Mouse (Mus musculus) urinary bladder, postnatal 14 days (tissue): ENCODE data around the gene Bcl7a.

ENCODE experiments used
- DNase-seq: peaks from one replicate; pipeline ENCODE4 v3.0.0; 2021; ENCODE audit warnings: low spot score

Bcl7a gene

GRCm38 (mm10) chr5:123333566-123333965 lies 10.1 kb upstream of the Bcl7a start:
- DNase-seq: no peak

DNA sequence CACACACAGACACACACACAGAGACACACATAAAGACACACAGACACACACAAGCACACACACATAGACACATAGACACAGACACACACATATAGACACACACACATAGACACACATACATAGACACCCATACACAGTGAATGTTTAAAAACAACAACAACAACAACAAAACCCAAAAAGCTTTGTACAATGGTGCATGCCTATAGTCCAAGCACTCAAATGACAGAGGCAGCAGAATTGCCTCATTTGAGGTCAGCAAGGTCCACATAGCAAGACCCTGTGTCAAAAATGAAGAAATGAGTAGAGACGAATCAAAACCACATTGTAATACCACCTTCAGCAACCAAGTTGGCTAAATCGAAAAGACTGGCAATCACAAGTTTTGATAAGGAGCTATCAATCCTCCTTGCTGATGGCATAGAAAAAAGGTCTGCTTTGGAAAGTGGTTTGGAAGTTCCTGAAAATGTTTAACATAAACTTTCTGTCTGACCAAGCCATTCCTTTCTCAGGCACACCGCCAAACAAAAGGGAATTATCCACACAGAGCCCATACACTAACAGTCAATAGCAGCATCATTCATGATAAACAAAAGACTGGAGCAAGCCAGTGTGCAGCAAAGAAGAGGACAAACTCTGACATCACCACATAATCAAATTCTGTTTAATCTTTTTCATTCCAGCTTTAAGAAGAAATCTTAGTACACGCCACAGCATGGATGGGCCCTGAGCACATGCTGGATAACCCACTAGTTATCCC lies 7.3 kb upstream of the Bcl7a start:
- DNase-seq: no peak

GRCm38 (mm10) chr5:123338463-123338862 lies 5.2 kb upstream of the Bcl7a start:
- DNase-seq: no peak

DNA sequence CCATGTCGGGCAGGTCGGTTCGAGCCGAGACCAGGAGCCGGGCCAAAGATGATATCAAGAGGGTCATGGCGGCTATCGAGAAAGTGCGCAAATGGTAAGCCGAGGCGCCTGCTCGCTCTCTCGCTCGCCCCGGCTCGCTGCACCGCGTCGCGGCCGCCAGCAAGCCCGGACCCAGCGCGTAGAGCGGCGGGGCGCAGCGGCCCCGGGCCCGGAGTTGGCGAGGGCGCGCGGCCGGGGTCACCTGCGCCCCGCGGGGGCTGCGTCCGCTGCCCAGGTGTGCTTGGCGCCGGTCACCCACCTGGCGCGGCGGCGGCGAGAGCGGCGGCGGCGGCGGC lies 961 bp downstream of the Bcl7a start:
- no peak for DNase-seq

- peak; percentile 68 for DNase-seq
These were observed 1.6 kb downstream of the Bcl7a start for GRCm38 (mm10) chr5:123344963-123345852.

GRCm38 (mm10) chr5:123345853-123346654 lies 2.4 kb downstream of the Bcl7a start:
- peak; percentile 76 for DNase-seq

GRCm38 (mm10) chr5:123346701-123347270 lies 3.2 kb downstream of the Bcl7a start:
- DNase-seq: peak; percentile 34

DNA sequence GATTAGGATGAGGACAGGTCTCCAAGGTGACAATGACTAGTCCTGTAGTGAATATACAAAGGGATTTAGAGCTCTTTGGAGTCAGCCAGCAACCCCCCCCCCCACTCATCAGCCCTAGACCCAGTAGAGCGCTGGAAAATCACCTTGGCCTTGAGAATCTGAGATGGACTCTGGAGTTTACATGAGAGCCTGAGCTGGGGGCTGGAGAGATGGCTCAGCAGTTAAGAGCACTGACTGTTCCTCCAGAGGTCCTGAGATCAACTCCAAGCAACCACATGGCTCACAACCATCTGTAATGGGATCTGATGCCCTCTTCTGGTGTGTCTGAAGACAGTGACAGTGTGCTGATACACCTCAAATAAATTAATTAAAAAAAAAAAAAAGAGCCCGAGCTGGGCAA lies 4.4 kb downstream of the Bcl7a start:
- DNase-seq: no peak

DNA sequence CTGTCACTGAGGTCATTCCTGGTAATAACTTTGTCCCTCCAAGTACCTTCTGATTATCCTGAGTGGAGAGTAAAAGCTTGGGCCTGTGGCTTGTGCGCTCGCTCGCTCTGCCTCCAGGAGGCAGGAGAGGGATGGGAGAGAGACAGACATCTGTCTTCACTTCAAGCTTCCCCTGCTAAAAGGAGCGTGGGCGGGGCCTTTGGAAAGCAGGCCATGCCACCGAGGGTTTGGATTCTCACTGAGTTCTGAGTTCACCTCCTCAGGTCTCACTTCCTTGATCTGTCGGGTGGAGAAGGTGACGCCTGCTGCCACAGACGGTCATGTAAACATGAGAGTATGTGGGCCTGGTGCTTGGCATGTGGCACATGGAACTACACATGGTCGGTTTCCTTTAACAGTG lies 6.8 kb downstream of the Bcl7a start:
- peak; percentile 38 for DNase-seq

DNA sequence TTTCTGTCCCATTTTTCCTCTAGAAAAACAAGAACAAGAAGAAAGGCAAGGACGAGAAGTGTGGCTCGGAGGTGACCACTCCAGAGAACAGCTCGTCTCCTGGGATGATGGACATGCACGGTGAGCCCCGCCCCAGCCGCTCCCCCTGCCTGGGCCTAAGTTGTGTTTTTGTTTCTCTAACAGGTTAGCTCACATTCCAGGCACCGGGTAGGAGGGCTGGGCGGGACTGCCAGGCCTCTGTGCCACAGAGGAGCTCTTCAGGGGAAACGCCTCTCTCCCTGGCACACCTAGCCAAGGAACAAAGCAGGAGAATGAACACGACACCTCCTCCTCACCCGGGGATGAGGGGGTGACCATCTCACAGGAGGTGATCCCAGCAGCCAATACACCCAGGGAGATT lies 12.3 kb downstream of the Bcl7a start:
- peak; percentile 87 for DNase-seq

GRCm38 (mm10) chr5:123357253-123357652 lies 13.6 kb downstream of the Bcl7a start:
- DNase-seq: no peak

GRCm38 (mm10) chr5:123359431-123359830 lies 15.8 kb downstream of the Bcl7a start:
- no peak for DNase-seq

DNA sequence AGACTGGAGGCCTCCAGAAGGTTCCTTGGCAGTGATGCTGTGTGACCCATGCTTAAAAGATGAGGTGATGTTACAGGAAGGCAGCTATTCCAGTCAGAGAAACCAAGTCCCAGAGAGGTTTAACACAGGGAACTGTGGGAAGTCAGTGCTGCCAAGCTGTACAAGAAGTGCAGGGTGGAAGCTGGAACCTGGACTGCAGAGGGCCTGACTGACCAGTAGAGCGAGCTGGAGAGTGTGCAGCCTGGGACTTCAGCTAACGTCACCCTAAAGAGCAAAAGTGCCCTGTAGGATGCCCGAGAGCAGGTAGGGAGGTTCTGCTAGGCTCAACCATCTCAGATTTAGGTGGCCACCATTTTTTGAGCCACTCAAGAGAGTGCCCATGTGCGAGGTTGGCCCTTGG lies 19.3 kb downstream of the Bcl7a start:
- DNase-seq: no peak

DNA sequence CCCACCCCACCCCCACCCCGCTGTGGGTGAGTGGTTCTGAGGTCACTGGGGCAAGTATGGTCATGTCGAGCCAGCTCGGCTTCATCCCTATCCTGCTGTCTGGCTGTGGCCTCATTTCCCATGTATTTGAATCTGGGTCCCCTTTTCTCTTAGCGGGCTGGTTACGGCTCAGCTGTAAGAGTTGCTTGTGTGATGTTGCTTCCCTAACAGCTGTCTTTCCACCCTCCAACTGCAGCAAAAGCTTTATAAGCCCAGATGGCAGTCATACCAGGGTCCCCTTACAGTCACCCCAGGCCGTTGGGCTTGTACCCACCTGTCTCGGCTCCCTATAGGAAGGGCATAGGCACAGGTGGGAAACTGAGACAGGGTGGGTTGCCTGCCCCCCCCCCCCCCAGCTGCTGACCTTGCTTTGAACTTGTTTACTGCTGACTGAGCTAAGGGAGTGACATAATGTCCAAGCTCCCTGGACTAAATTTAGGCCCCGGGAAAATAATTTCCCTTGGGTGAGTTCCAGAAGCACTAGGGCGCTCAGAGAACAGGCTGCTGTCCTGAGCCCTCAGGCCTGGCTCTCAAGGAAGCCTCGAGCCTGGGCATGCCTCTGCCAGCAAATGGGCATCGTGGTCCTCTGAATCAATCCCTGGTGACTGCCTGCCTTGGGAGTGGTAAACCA lies 20.8 kb downstream of the Bcl7a start:
- peak; percentile 68 for DNase-seq

GRCm38 (mm10) chr5:123368869-123369488 lies 25.3 kb downstream of the Bcl7a start:
- no peak for DNase-seq

DNA sequence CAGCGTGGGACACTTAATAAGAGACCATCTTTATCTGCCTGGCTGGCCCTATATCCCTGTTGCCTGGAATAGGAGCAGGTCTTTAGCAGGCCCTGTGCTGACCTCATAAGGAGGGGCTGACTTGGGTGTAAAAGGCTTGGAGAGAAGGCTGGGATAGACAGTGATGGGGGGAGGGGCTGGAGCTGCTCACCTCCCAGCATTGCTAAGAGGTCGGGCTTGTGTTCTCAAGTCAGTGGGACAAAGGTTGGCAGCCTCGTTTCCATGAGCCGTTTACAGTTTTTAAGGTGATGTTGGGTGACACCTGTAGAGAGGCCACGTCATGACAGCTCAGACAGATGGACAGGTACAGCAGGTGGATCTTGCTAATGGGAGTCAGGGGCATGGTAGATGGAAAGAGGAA lies 26.4 kb downstream of the Bcl7a start:
- no peak for DNase-seq

GRCm38 (mm10) chr5:123375262-123375661 lies 31.6 kb downstream of the Bcl7a start:
- no peak for DNase-seq

DNA sequence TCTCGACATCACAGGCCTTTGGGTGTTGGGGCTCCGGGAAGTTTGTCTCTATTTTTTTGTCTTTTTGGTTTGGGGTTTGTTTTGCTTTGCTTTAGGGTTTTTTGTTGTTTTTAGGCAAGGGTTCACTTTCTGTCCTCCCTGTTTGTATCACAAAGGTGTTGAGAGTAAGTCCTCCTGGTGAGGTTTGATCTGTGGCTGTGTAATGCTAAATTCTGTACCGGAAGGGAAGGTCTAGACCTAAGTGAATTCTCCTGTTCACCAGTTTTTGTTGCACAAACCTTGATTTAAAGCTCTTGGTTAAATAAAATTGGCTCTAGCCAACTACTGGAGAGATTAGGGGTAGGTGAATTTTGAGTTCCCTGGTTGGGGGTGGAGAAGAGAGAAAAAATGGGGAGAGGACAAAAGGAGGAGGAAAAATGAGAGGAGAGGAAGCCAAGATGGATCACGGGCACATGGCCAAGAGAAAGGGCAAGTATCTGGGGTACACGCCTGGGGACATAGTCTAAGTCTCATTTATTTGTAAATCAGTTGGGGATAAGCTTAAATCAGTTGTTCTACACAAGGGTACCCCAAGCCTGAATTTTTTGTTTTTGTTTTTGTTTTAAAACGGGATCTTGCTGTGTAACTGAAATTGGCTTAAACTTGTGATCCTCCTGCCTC lies 32.3 kb downstream of the Bcl7a start:
- no peak for DNase-seq

DNA sequence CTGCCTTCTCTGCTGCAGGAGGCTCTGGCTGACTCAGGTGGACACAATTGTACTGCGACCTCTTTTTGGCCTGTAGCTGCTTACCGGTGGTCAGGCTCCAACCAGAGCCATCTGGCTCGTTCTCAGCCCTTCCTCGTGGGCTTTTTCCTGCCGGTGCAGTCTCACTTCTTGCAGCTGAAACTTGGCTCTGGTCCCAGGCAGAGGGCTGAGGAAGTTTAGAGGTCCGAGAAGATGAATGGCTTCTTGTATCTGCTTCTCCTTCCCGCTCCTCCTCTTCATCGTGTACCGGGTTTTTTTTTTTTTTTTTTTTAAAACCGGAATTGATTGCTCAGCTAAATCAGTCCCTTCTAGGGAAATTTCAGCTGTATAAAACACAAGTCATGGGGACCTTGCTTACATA lies 32.9 kb downstream of the Bcl7a start:
- DNase-seq: peak; percentile 66

- DNase-seq: peak; percentile 72
These were observed 33.7 kb downstream of the Bcl7a start for GRCm38 (mm10) chr5:123377120-123377955.
